Mouse (Mus musculus) monocyte, adult 5-6 weeks (primary cell): ENCODE measurements around the gene Eloa. TPM values are rescaled to one million over a fixed set of nuclear protein-coding genes. Genes with fewer than 3 reads are reported as not detected.

ENCODE experiments used
- ATAC-seq: fragments of 153-309, 156-312 bp; replicated peaks from 2 replicates; pipeline ENCODE4 v1.8.0; 2017; ENCODE audit warnings: mild to moderate bottlenecking; ENCODE audit not compliant: low TSS enrichment, insufficient number of reproducible peaks, severe bottlenecking, poor library complexity, low FRiP score
- total RNA-seq: library from RNA; stranded (forward); fragments of 200-1000, 200-491, 200-594 nt; gene quantifications from 3 replicates; pipeline ENCODE4 v1.2.3, GENCODE M21; 2017

Eloa gene
- total RNA-seq, 1 experiment from 2014 or later, result 58.0 TPM

DNA sequence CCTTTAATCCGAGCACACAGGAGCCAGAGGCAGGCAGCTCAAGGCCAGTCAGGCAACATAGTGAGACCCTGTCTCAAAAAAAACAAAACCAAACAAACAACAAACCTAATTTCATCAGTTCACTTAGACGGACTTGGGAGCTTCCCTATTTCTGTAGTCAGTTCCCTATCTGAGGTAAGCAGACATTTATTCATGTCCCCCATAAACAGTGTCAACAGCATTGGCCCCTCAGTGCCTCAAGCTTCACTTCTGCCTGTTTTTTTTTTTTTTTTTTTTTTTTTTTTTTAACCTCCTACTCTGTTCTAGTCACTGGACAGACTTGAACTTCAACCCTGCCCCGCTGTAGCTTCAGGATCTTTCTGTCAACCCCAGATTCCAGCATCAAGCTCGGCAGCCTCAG lies 13.5 kb upstream of the Eloa start:
- peak; percentile 86 for ATAC-seq

DNA sequence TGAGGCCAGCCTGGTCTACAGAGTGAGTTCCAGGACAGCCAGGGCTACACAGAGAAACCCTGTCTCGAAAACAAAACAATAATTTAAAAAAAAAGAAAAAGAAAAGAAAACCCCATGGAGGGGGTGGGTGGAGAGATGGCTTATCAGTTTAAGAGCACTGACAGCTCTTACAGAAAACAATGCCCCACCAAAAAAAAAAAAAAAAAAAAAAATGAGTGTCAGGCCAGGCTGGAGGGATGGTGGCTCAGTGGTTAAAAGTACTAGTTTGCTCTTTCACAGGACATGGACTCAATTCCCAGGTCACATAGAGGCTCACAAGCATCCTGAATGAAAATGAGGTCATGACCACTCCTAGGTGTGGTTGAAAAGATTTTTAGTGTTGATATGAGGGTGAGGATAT lies 11.7 kb upstream of the Eloa start:
- no peak for ATAC-seq

GRCm38 (mm10) chr4:136030968-136031909 lies 9.7 kb upstream of the Eloa start:
- ATAC-seq, result no peak

DNA sequence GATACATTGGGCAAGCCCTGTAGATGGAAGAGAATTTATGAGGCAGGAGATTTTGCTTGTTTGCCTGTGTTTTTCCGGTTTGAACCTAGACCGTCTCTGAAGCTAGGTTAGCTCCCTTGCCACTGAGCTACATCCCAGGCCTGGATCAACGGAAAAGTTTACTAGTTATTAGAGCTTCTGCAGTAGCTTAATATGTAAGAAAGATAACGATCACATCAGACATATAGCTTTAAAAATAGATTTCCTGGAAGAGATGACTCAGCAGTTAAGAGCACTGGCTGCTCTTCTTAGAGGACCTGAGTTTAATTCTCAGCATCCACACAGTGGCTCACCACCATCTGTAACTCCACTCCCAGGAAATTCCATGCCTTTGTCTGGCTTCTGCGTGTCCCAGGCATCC lies 7.1 kb upstream of the Eloa start:
- ATAC-seq, result no peak

GRCm38 (mm10) chr4:136028132-136028564 lies 6.6 kb upstream of the Eloa start:
- ATAC-seq, result peak; percentile 61

DNA sequence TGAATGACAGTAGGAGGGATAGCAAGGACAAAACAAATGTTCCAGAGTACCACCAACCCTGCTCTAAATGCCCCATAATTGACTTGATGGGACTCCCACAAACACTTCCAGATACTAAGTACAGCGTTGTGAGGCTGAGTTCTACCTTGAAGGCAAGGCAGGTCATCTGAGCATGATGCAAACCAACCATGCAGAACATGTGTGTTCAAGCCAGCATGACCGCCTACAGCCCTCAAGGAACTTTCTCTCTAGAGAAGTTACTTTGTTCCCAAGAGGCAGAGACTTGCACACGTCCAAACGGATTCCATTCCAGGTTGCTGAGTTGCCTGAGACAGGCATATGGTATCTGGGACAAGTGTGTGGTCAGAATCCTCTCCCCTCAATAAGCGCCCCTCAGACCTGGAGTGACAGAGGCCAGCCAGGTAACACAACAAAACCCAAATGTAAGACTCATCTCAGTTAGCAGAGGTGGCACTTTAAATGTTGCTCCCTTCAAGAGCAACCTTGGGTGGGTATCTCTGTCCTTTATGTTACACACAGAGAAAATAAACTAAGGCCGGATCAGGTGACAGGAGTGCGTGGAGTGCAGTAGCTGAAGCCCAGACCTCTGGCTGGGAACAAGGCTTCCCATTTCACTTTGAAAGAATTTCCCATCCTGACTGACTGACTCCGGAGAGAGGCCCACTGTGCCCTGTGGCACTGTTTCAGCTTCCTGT lies 6.0 kb upstream of the Eloa start:
- ATAC-seq, result no peak

DNA sequence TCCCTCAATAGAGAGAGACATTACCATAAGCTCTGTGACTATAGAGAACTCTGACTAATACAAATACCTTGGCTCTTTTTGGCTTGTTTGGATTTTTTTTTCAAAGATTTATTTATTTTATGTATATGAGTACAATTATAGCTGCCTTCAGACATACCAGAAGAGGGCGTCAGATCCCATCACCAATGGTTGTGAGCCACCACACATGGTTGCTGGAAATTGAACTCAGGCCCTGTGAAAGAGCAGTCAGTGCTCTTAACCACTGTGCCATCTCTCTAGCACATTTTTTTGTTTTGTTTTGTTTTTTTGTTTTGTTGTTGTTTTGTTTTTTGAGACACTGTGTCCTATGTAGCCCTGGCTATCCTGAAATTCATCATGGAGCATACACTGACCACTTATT lies 3.8 kb upstream of the Eloa start:
- no peak for ATAC-seq

- no peak for ATAC-seq
Measured at GRCm38 (mm10) chr4:136022924-136023323, 1.4 kb upstream of the Eloa start.

DNA sequence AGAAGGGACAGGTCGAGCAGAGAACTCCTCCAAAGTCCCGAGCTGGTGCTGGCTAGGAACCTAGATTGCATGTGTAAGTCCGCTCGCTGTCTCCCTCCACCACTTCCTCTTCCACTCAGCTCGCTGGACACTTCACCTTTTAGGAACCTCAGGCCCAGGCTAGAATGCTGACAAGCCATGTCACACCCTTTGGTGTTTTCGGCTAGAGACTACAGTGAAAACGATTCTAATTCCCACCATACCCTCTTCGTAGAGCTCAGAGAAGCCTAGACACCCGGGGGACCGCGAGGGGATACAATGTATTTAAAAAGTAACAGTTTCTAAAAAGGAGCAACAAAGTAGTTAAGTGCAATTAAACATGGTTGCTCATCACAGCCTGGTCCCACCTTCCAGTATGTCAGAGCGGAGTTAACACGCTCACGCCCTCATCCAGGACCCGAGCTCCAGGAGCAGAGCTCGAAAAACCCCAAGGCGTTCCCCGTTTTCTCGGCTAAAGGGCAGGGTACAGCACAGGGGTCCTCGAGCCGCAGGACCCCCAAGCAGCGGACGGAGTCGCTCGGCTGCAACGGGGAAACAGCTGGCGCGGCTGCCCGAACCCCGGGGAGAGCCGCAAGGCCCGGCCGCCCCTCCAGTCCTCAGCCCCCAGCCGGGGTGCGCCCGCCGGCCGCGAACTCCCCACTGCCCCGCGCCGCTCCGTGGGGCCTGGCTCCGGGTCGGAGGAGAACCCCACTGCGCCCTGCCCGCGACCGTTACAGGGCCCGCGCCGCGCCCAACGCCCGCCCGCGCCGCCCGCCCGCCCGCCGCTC lies 617 bp downstream of the Eloa start:
- peak; percentile 60 for ATAC-seq

DNA sequence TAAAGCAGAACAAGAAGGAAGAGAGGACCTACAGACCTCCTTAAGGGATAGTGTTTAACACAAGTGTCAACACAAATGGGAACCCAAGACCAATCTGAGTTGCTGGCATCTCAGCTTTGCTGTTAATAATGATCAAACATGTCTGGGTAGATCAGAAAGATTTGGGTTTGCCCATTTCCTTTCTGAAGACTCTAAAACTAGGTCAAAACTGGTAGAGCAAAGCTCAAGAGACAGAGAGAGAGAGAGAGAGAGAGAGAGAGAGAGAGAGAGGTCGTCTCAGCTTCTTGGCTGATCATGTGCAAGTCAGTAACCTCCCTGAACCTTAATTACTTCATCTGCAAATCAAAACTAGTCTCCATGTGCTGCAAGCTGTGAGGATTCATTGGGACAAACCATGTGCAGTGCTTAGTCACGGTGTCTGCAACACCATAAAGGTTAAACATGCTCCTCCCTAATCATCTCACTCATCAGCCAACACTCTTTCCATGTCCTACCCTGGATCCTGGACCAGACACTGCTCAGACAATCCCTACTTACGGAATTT lies 5.4 kb downstream of the Eloa start:
- no peak for ATAC-seq

- ATAC-seq, result no peak
Measured at GRCm38 (mm10) chr4:136010586-136010985, 11.0 kb downstream of the Eloa start.

- no peak for ATAC-seq
Measured at GRCm38 (mm10) chr4:136008782-136009447, 12.6 kb downstream of the Eloa start.

- ATAC-seq, result no peak
Measured at GRCm38 (mm10) chr4:136006821-136007220, 14.7 kb downstream of the Eloa start.

DNA sequence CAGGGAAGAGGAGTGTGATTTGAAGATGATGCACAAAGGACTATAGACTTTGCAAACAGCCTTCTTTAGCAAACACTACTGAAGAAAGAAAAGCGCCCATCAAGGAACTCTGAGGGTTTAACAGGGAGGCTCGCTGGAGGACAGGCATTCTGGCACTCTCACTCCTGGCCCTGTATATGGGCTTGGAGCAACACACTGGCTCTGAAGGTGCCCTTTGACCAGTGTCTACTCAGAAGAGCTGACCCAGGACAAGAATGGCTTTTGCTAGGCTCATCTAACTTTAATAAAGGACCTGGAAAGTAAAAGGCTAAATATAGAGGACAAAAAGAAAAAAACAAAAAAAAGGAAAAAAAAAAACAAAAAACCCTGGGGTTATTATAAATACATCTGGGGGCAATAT lies 16.6 kb downstream of the Eloa start:
- ATAC-seq, result no peak

DNA sequence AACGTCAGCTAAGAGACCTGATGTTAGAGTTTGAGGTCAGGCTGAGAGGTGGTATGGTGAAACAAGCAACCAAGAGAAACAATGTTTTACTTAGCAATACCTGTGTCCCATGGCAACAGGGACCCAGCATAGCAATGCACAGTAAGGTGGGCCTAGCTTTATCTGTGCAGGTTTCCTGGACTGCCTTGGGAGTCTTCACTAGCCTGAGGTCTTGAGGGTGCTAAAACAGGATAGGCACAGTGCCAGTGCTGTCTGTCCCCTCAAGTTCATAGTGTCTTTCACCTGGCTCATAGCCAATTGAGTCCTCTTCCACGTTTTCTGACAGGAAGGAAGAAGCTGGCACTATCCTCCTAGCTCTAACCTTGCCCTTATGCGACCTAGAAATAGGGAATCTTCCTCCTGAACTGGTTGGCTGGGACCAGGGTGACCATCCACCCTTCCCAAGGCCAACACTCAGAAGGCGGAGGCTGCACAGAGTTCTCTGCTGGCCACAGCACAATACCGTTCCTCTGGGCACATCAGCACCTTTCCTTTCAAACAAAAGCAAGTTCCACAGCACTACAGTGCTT lies 17.4 kb downstream of the Eloa start:
- no peak for ATAC-seq

DNA sequence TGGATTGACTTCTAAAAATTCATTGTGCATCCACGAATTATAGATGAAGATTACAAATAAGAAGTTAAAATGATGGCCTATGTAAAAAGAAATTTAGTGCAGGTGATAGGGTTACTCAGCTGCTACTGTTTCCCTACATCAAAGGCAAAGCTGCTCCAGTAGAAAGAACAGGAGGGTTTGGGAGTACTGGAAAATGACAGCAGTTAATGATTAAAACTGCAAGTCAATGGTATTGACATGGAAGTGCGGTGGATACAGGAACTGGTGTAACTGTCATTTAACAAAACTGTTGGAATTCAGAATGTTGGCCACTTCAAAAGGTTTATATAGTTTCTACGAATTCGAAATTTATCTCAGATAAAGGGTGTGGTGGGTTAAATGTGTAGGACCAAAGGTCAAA lies 26.4 kb downstream of the Eloa start:
- ATAC-seq, result no peak

GRCm38 (mm10) chr4:135993941-135994340 lies 27.6 kb downstream of the Eloa start:
- ATAC-seq, result no peak

- ATAC-seq, result no peak
Measured at GRCm38 (mm10) chr4:135987714-135988113, 33.8 kb downstream of the Eloa start.
